Mouse (Mus musculus) liver, embryonic 14.5 days (tissue): ENCODE data around the gene Wipf1.

Experiments
- CTCF ChIP-seq: IDR thresholded peaks from 2 replicates; pipeline ENCODE4 v1.5.1; 2016; ENCODE audit warnings: antibody characterized with exemption, low read depth, control low read depth
- EP300 ChIP-seq: IDR thresholded peaks from 2 replicates; pipeline ENCODE4 v1.6.1; 2016; ENCODE audit warnings: antibody characterized with exemption, low read depth

- TF ChIP-seq CTCF = no peak
- no peak for TF ChIP-seq EP300
Measured at GRCm38 (mm10) chr2:73540450-73541162, 11.1 kb upstream of the Wipf1 start.
